Mouse (Mus musculus): ENCODE measurements at regions not wholly inside any gene's neighbourhood (a gene's known extent, or its start where the extent isn't known, plus 50 kb on each side); places are given as distances from the start of the nearest gene placed in this dataset.

DNA sequence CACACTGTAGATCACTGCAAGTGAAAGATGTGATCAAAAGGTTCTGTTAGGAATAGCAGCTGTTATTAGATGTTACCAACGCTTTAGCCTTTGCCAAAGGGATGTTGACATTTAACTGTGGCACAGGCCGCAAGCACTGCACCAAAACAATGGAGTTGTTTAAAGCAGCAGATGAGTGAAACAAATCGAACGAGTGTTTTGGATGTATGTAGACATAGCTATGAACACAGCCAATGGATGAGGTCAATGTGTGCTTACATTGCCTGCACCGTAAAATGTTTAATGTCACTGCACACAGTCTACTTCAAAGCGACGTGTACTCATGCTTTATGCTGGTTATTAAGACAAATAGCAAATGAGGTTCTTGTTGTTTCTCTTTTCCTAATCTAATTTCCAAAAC lies 602.7 kb downstream of the Fat4 start:
- Histone ChIP-seq H3K27me3 (no peaks in the 10 kb centered on the region), H3K4me3 (no peak overlapping the region), H3K36me3 (no peaks in the 10 kb centered on the region), H3K27ac (no peak overlapping the region), H3K9ac (no peak overlapping the region), H3K4me2 (no peak overlapping the region), H3K4me1 (no peaks in the 10 kb centered on the region), H3K9me3 (no peaks in the 10 kb centered on the region)
- 36% methylated on average over 7 of the region's 7 CpGs for WGBS
- peak; percentile 78 for ATAC-seq (ENCODE audit: borderline replicate concordance, extremely low read depth, low FRiP score, low TSS enrichment)

- Histone ChIP-seq H3K4me2 (no peak overlapping the region), H3K9me3 (no peaks in the 10 kb centered on the region), H3K27me3 (no peaks in the 10 kb centered on the region), H3K4me3 (no peak overlapping the region), H3K27ac (no peak overlapping the region), H3K9ac (no peak overlapping the region), H3K4me1 (no peaks in the 10 kb centered on the region), H3K36me3 (no peaks in the 10 kb centered on the region)
- WGBS, result 85% methylated on average over 3 of the region's 3 CpGs
- ATAC-seq (ENCODE audit: borderline replicate concordance, extremely low read depth, low FRiP score, low TSS enrichment), result no peak
These were observed 607.6 kb downstream of the Fat4 start for GRCm38 (mm10) chr3:39494363-39494762.

- Histone ChIP-seq H3K27me3 (no peaks in the 10 kb centered on the region), H3K9ac (no peak overlapping the region), H3K9me3 (no peaks in the 10 kb centered on the region), H3K4me1 (no peaks in the 10 kb centered on the region), H3K4me3 (no peak overlapping the region), H3K36me3 (no peaks in the 10 kb centered on the region), H3K4me2 (no peak overlapping the region), H3K27ac (no peak overlapping the region)
- no peak for ATAC-seq (ENCODE audit: borderline replicate concordance, extremely low read depth, low FRiP score, low TSS enrichment)
- 81% methylated on average over 5 of the region's 5 CpGs for WGBS
These were observed 641.3 kb downstream of the Fat4 start for GRCm38 (mm10) chr3:39528087-39528486.

- Histone ChIP-seq H3K4me3 (no peak overlapping the region), H3K4me1 (no peaks in the 10 kb centered on the region), H3K9ac (no peak overlapping the region), H3K4me2 (no peak overlapping the region), H3K9me3 (no peaks in the 10 kb centered on the region), H3K27ac (no peak overlapping the region), H3K36me3 (no peaks in the 10 kb centered on the region), H3K27me3 (no peaks in the 10 kb centered on the region)
- no peak for ATAC-seq (ENCODE audit: borderline replicate concordance, extremely low read depth, low FRiP score, low TSS enrichment)
- WGBS, result 77% methylated on average over 2 of the region's 2 CpGs
These were observed 650.8 kb downstream of the Fat4 start for GRCm38 (mm10) chr3:39537515-39537914.

DNA sequence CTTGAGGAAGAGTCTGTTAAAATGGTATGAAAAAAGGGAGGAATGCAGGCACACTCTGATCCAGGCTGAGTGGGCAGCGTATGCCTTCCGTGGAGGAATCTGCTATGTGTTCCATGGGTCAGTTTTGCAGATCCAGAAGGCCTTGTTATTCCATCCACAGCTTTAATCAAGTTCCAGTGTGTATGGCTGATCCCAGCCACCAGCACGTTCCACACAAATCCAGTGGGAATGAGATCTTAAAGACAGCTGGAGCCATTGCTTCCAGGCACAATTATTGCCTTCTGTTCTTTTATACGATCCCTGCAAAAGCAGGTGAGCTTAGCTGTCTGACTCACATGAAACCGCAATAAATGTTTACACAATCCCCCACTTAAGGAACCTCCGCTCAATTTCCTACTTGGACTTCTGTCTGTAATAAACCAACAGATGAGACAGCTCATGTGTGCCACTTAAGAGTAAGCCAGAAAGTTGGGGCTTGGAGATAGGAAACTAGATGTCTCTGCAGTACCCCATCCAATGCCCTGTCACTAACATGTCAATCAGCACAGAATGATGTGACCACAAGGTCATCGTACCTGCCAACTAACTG lies 653.9 kb downstream of the Fat4 start:
- Histone ChIP-seq H3K27ac (no peak overlapping the region), H3K4me3 (no peak overlapping the region), H3K4me1 (no peaks in the 10 kb centered on the region), H3K9me3 (no peaks in the 10 kb centered on the region), H3K27me3 (no peaks in the 10 kb centered on the region), H3K4me2 (no peak overlapping the region), H3K36me3 (no peaks in the 10 kb centered on the region), H3K9ac (no peak overlapping the region)
- 72% methylated on average over 7 of the region's 7 CpGs for WGBS
- ATAC-seq (ENCODE audit: borderline replicate concordance, extremely low read depth, low FRiP score, low TSS enrichment), result no peak

- 58% methylated on average over 3 of the region's 3 CpGs for WGBS
- H3K4me3 ChIP-seq, result no peak overlapping the region
- H3K27ac ChIP-seq, result no peak overlapping the region
- no peaks in the 10 kb centered on the region for H3K4me1 ChIP-seq
- no peaks in the 10 kb centered on the region for H3K36me3 ChIP-seq
- H3K4me2 ChIP-seq, result no peak overlapping the region
- H3K27me3 ChIP-seq, result no peaks in the 10 kb centered on the region
- no peak overlapping the region for H3K9ac ChIP-seq
- ATAC-seq (ENCODE audit: borderline replicate concordance, extremely low read depth, low FRiP score, low TSS enrichment), result peak; percentile 76; the same call in 1 of the 2 replicates
- no peaks in the 10 kb centered on the region for H3K9me3 ChIP-seq
These were observed 672.8 kb downstream of the Fat4 start for GRCm38 (mm10) chr3:39559460-39560041.

- Histone ChIP-seq H3K36me3 (no peaks in the 10 kb centered on the region), H3K4me2 (no peak overlapping the region), H3K4me3 (no peak overlapping the region), H3K27me3 (no peaks in the 10 kb centered on the region), H3K9ac (no peak overlapping the region), H3K4me1 (no peaks in the 10 kb centered on the region), H3K9me3 (no peaks in the 10 kb centered on the region), H3K27ac (no peak overlapping the region)
- 62% methylated on average over 1 of the region's 1 CpGs for WGBS
- no peak for ATAC-seq (ENCODE audit: borderline replicate concordance, extremely low read depth, low FRiP score, low TSS enrichment)
These were observed 674.2 kb downstream of the Fat4 start for GRCm38 (mm10) chr3:39560951-39561350.

GRCm38 (mm10) chr3:39571444-39572237 lies 684.9 kb downstream of the Fat4 start:
- Histone ChIP-seq H3K4me1 (no peaks in the 10 kb centered on the region), H3K27me3 (no peaks in the 10 kb centered on the region), H3K4me3 (no peak overlapping the region), H3K4me2 (no peak overlapping the region), H3K9me3 (no peaks in the 10 kb centered on the region), H3K36me3 (no peaks in the 10 kb centered on the region), H3K27ac (no peak overlapping the region), H3K9ac (no peak overlapping the region)
- WGBS, result 81% methylated on average over 5 of the region's 5 CpGs
- ATAC-seq (ENCODE audit: borderline replicate concordance, extremely low read depth, low FRiP score, low TSS enrichment), result no peak

GRCm38 (mm10) chr3:39575200-39575599 lies 688.5 kb downstream of the Fat4 start:
- H3K4me2 ChIP-seq, result no peak overlapping the region
- H3K27me3 ChIP-seq, result no peaks in the 10 kb centered on the region
- 55% methylated on average over 3 of the region's 3 CpGs for WGBS
- no peak for ATAC-seq (ENCODE audit: borderline replicate concordance, extremely low read depth, low FRiP score, low TSS enrichment)
- H3K9me3 ChIP-seq, result no peaks in the 10 kb centered on the region
- no peak overlapping the region for H3K4me3 ChIP-seq
- H3K27ac ChIP-seq, result no peak overlapping the region
- no peak overlapping the region for H3K9ac ChIP-seq
- no peaks in the 10 kb centered on the region for H3K4me1 ChIP-seq
- H3K36me3 ChIP-seq, result no peaks in the 10 kb centered on the region

GRCm38 (mm10) chr3:39591312-39591711 lies 704.6 kb downstream of the Fat4 start:
- no peak overlapping the region for H3K4me3 ChIP-seq
- H3K4me2 ChIP-seq, result no peak overlapping the region
- ATAC-seq (ENCODE audit: borderline replicate concordance, extremely low read depth, low FRiP score, low TSS enrichment), result no peak
- no peaks in the 10 kb centered on the region for H3K36me3 ChIP-seq
- no peaks in the 10 kb centered on the region for H3K27me3 ChIP-seq
- no peak overlapping the region for H3K27ac ChIP-seq
- H3K9me3 ChIP-seq, result no peaks in the 10 kb centered on the region
- no peaks in the 10 kb centered on the region for H3K4me1 ChIP-seq
- 57% methylated on average over 2 of the region's 2 CpGs for WGBS
- H3K9ac ChIP-seq, result no peak overlapping the region

- ATAC-seq (ENCODE audit: borderline replicate concordance, extremely low read depth, low FRiP score, low TSS enrichment), result no peak
- no peaks in the 10 kb centered on the region for H3K36me3 ChIP-seq
- no peak overlapping the region for H3K9ac ChIP-seq
- WGBS, result 67% methylated on average over 4 of the region's 4 CpGs
- no peak overlapping the region for H3K4me3 ChIP-seq
- no peaks in the 10 kb centered on the region for H3K9me3 ChIP-seq
- no peaks in the 10 kb centered on the region for H3K4me1 ChIP-seq
- H3K4me2 ChIP-seq, result no peak overlapping the region
- no peaks in the 10 kb centered on the region for H3K27me3 ChIP-seq
- H3K27ac ChIP-seq, result no peak overlapping the region
These were observed 705.8 kb downstream of the Fat4 start for GRCm38 (mm10) chr3:39592349-39593117.

DNA sequence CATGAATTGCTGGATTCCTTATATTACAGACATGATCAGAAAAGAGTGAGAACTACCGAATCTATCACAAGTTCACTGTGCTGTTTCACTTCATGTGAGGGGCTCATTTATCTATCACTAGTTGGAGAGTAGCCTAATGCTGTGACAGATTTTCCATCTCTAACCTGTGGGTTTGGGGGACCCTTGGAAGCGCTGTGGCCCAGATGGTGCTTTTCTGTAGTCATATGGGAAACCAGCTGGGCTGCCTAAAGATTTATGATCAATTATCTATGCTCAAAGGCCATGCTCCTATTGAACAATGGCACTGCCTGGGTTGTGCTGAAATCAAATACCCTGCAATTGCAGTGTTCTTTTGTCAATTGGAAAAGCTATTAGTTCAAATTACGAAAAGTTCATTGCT lies 723.2 kb downstream of the Fat4 start:
- H3K27ac ChIP-seq, result no peak overlapping the region
- no peaks in the 10 kb centered on the region for H3K27me3 ChIP-seq
- no peak overlapping the region for H3K9ac ChIP-seq
- no peaks in the 10 kb centered on the region for H3K9me3 ChIP-seq
- no peak for ATAC-seq (ENCODE audit: borderline replicate concordance, extremely low read depth, low FRiP score, low TSS enrichment)
- no peak overlapping the region for H3K4me3 ChIP-seq
- no peaks in the 10 kb centered on the region for H3K36me3 ChIP-seq
- H3K4me2 ChIP-seq, result no peak overlapping the region
- H3K4me1 ChIP-seq, result no peaks in the 10 kb centered on the region
- WGBS, result 71% methylated on average over 3 of the region's 3 CpGs

Data from lung, embryonic 15.5 days (tissue).